In genomic region chr8:126590024-126590529, GRCm38 (mm10) we compare ENCODE assay signal across 8 mouse cellular contexts. TPM values are rescaled to one million over a fixed set of nuclear protein-coding genes. Genes with fewer than 3 reads are reported as not detected.
A peak's percentile ranks its signal among the peaks of the same experiment; 100 is the strongest.
DNase-seq lines count a peak whose midpoint lies in the region; ATAC-seq and TF ChIP-seq lines count a peak whose summit lies in the region.

No protein-coding gene starts in this region.

- peak; percentile 73 for DNase-seq in 3134 (ENCODE audit: extremely low read depth, insufficient read length, low spot score)
- peak; percentile 49 for DNase-seq in embryonic facial prominence, embryonic 10.5 days (ENCODE audit: low spot score)
- peak; percentile 76 for DNase-seq in kidney, postnatal 0 days (ENCODE audit: low spot score)
- peak; percentile 74 to 80 for DNase-seq in lung, postnatal 4 days
- DNase-seq in spleen, postnatal 4 days (ENCODE audit: low spot score in 2 of 2) = peak; percentile 67 to 82
- no peak for DNase-seq in right cerebral cortex, postnatal 36 days (ENCODE audit: low spot score in 2 of 2)

- peak overlapping the region; percentile 100 for H3K9ac ChIP-seq in heart, embryonic 13.5 days
- peak overlapping the region; percentile 99 for H3K9ac ChIP-seq in kidney, postnatal 0 days (ENCODE audit: low read depth, low read length)

- H3K27me3 ChIP-seq in E14TG2a.4 (ENCODE audit: insufficient read depth, low read length) = 0 out of 2 replicates have a peak, but pooled peaks cover under 1% of the 10 kb centered on the region
- H3K27me3 ChIP-seq in embryonic facial prominence, embryonic 10.5 days (replicated peaks; ENCODE audit: low read depth, poor library complexity, severe bottlenecking) = no peaks in the 10 kb centered on the region; the same call in 1 of the 2 replicates
- H3K27me3 ChIP-seq in heart, embryonic 13.5 days (replicated peaks) = no peaks in the 10 kb centered on the region
- no peaks in the 10 kb centered on the region for H3K27me3 ChIP-seq in kidney, postnatal 0 days (ENCODE audit: insufficient read depth, low read length)

- H3K4me3 ChIP-seq in E14TG2a.4 (replicated peaks; ENCODE audit: low read length) = peak overlapping the region; percentile 93
- H3K4me3 ChIP-seq in embryonic facial prominence, embryonic 10.5 days = peak overlapping the region; percentile 99
- H3K4me3 ChIP-seq in heart, embryonic 13.5 days = peak overlapping the region; percentile 79
- peak overlapping the region; percentile 100 for H3K4me3 ChIP-seq in kidney, postnatal 0 days (replicated peaks; ENCODE audit: low read depth, low read length)

- H3K4me2 ChIP-seq in heart, embryonic 13.5 days = peak overlapping the region; percentile 99
- H3K4me2 ChIP-seq in kidney, postnatal 0 days (ENCODE audit: low read length) = peak overlapping the region; percentile 96

- peak overlapping the region; percentile 69 for H3K27ac ChIP-seq in embryonic facial prominence, embryonic 10.5 days (replicated peaks)
- H3K27ac ChIP-seq in heart, embryonic 13.5 days (replicated peaks) = peak overlapping the region; percentile 100
- peak overlapping the region; percentile 77 for H3K27ac ChIP-seq in kidney, postnatal 0 days

- peaks cover 56% of the 10 kb centered on the region for H3K36me3 ChIP-seq in E14TG2a.4 (ENCODE audit: insufficient read depth, low read length)
- H3K36me3 ChIP-seq in embryonic facial prominence, embryonic 10.5 days (replicated peaks) = peaks cover 43% of the 10 kb centered on the region
- H3K36me3 ChIP-seq in heart, embryonic 13.5 days = peaks cover 55% of the 10 kb centered on the region
- peaks cover 38% of the 10 kb centered on the region for H3K36me3 ChIP-seq in kidney, postnatal 0 days (ENCODE audit: insufficient read depth, low read length)

- peaks cover 67% of the 10 kb centered on the region for H3K4me1 ChIP-seq in E14TG2a.4 (replicated peaks; ENCODE audit: low read depth, low read length)
- peaks cover 83% of the 10 kb centered on the region for H3K4me1 ChIP-seq in embryonic facial prominence, embryonic 10.5 days
- peaks cover 42% of the 10 kb centered on the region for H3K4me1 ChIP-seq in heart, embryonic 13.5 days
- peaks cover 17% of the 10 kb centered on the region for H3K4me1 ChIP-seq in kidney, postnatal 0 days (replicated peaks; ENCODE audit: insufficient read depth, low read length)

- H3K9me3 ChIP-seq in E14TG2a.4 (ENCODE audit: low read length) = no peaks in the 10 kb centered on the region
- no peaks in the 10 kb centered on the region for H3K9me3 ChIP-seq in embryonic facial prominence, embryonic 10.5 days
- H3K9me3 ChIP-seq in heart, embryonic 13.5 days = no peaks in the 10 kb centered on the region
- H3K9me3 ChIP-seq in kidney, postnatal 0 days (replicated peaks; ENCODE audit: low read length) = no peaks in the 10 kb centered on the region

- ATAC-seq in heart, embryonic 13.5 days (ENCODE audit: extremely low read depth, insufficient number of reproducible peaks, low FRiP score, low TSS enrichment) = no peak
- ATAC-seq in kidney, postnatal 0 days (replicated peaks; ENCODE audit: low FRiP score, low read depth) = no peak

- no peak for TF ChIP-seq CTCF in E14TG2a.4 (conservative IDR thresholded peaks at IDR 0.05; ENCODE audit: low read length)
- no peak for TF ChIP-seq CTCF in kidney, postnatal 0 days (IDR thresholded peaks at IDR 0.05; ENCODE audit: low read depth)

- 30% methylated on average over 14 of the region's 14 CpGs for WGBS in embryonic facial prominence, embryonic 10.5 days
- WGBS in heart, embryonic 13.5 days = 2% methylated on average over 14 of the region's 14 CpGs
- under 1% methylated on average over 14 of the region's 14 CpGs for WGBS in kidney, postnatal 0 days

RNA-seq across cellular contexts. Expression of gene Irf2bp2, which starts 3.7 kb away (rescaled TPM):
- polyA plus RNA-seq in embryonic facial prominence, embryonic 10.5 days (2016; fragmentation: Nextera tagmentation; extraction: Ambion mirVana) = 4.5 and 5.4 TPM in 2 replicates
- polyA plus RNA-seq in heart, embryonic 13.5 days (2015; fragmentation: Nextera tagmentation; extraction: Ambion mirVana) = 6.5 and 7.5 TPM in 2 replicates
- polyA plus RNA-seq in kidney, postnatal 0 days (2015; fragmentation: Nextera tagmentation; extraction: Ambion mirVana) = 15.6 and 16.2 TPM in 2 replicates

Comparison
In these comparisons a context has a peak if more than half of its experiments do, and no peak if none do; other contexts are left out.
1. DNase-seq: peak in 3134 (single experiment), embryonic facial prominence, embryonic 10.5 days (single experiment), kidney, postnatal 0 days (single experiment), lung, postnatal 4 days (2 of 2) and spleen, postnatal 4 days (2 of 2); none in right cerebral cortex, postnatal 36 days (0 of 2).
2. Peak in every context shown above with its lines, with median percentiles within 50 percentile points of each other: H3K4me3 ChIP-seq and H3K27ac ChIP-seq.